Mouse (Mus musculus) heart, postnatal 36 days (tissue): ENCODE results near the gene Yap1. TPM values are rescaled to one million over a fixed set of nuclear protein-coding genes. Genes with fewer than 3 reads are reported as not detected.
A peak's percentile ranks its signal among the peaks of the same experiment; 100 is the strongest.
"Not testable (repeated sequence)": the region's sequence is repeated elsewhere in the genome, so short reads cannot be mapped to it uniquely, and the experiment has no call there.

Source experiments
- DNase-seq, 2 experiments: peaks; one replicate each; pipeline ENCODE4 v3.0.0; 2021 to 2022
- intact Hi-C: fragments of 180-260 bp; cut with DNase I; formaldehyde crosslinking; loops from one replicate; pipeline ENCODE4 v1.15.1; 2025
- total RNA-seq, 2 experiments: library from RNA; stranded (reverse); gene quantifications; 2 replicates each; pipeline ENCODE4 v1.2.3; 2021

Yap1 gene
- total RNA-seq, 2 experiments from 2014 or later = 63.1 to 64.9 TPM

- intact Hi-C loops = no loop called here
- no peak for DNase-seq
These were observed 70.0 kb downstream of the Yap1 start for GRCm38 (mm10) chr9:7934419-7934818.

DNA sequence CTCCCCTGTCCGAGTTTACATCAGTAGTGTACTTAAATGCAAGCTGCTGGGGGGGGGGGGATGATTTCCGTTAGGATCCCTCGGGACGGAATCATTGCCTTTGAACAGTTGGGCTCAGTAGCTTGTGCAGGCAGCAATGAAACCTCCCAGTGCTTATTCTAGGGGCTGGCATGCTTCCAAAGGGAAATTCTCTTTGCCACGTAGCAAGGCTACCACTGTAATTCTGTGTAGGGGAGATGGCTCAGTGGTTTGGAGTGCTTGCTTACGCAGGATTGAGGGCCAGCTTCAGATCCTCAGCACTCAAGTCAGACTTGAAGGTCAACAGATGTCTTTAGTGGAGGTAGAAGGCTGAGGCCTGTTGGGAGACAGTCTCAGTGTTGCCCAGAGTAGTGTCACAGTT lies 74.8 kb downstream of the Yap1 start:
- intact Hi-C loops = no loop called here
- DNase-seq = peak in 1 of 2 experiments; percentile 26

DNA sequence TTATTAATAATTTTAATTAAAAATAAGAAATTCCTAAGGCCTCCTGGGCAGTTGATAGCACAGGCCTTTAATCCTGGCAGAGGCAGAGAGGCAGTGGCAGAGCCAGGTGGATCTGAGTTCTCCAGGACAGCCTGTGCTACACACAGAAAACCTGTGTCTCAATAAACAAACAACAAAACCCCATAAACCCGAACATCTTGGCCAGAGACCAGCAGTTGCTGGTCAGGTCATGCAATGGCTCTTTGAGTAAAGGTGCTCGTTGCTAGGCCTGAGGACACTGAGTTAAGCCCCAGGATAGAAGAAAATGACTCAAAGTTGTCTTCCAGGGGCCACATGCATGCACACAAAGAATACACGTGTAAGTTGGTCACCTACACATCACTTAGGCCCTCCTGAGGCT lies 75.5 kb downstream of the Yap1 start:
- no peak for DNase-seq
- intact Hi-C loops = loop anchor here (1.0 kb wide), 1 partner anchor 14 kb away; no protein-coding TSS in a partner anchor

GRCm38 (mm10) chr9:7928207-7928793 lies 76.1 kb downstream of the Yap1 start:
- intact Hi-C loops = loop anchor here (1.0 kb wide), 1 partner anchor 13 kb away; no protein-coding TSS in a partner anchor
- no peak for DNase-seq

- intact Hi-C loops = loop anchor here (1.0 to 5.0 kb wide), 3 partner anchors 9 to 217 kb away; partner anchors contain the start of gene Cep126
- no peak for DNase-seq
These were observed 89.5 kb downstream of the Yap1 start for GRCm38 (mm10) chr9:7914925-7915324.

DNA sequence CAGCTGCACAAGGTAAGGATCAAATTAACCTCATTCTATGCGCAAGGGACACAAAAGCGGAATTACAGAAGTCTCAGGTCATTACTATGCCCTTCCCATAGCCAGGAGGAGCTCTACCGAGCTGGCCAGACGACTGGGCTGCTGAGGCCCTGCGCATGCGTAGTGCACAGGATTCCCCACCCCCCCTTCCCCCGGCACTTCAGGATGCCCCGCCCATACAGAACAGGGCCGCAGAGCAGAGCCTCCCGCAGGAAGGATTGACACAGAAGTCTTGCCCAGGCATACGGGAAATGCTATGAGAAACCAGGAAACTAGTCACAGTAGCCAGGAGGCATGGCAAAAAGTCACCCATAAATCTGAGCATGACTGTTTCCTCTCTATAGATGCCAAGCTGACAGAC lies 89.9 kb downstream of the Yap1 start:
- DNase-seq = peak; percentile 44 to 54
- intact Hi-C loops = loop anchor here (5.0 kb wide), 1 partner anchor 218 kb away; the partner anchor contains the start of gene Cep126

- DNase-seq = no peak
These were observed 90.4 kb downstream of the Yap1 start for GRCm38 (mm10) chr9:7913953-7914352.

DNA sequence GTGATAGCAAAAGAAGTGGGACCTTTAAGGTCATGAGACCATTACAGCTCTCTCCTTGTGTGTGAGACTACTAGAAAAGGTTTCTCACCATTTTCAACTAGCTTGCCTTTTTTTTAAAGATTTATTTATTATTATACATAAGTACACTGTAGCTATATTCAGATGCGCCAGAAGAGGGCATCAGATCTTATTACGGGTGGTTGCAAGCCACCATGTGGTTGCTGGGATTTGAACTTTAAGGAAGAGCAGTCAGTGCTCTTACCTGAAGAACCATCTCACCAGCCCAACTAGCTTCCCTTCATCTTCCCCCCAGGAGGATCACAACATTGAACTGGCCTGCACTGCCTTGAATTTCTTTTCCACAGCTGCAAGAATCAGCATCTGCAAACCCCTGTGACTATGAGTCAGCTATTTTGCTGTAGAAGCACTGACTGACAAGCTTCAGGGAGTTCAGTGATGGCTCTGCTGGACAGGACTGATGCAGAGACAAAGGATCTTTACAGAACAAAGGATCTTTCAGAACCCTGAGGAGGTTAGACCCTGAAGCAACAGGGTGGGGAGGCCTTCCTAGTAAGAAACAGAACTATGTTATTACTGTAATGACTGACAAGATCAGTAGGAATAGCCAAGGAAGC lies 96.9 kb downstream of the Yap1 start:
- intact Hi-C loops = no loop called here
- DNase-seq = no peak

More at GRCm38 (mm10) chr9:7913953-7914352, 90.4 kb downstream of the Yap1 start:
- intact Hi-C loops = loop anchor here (5.0 kb wide), 1 partner anchor 218 kb away; the partner anchor contains the start of gene Cep126

- no peak for DNase-seq
These were observed 97.8 kb downstream of the Yap1 start for GRCm38 (mm10) chr9:7906564-7906963.

GRCm38 (mm10) chr9:7903825-7904224 lies 100.6 kb downstream of the Yap1 start:
- no peak for DNase-seq
- intact Hi-C loops = loop anchor here (5.0 kb wide), 1 partner anchor 303 kb away; no protein-coding TSS in a partner anchor

More at GRCm38 (mm10) chr9:7906564-7906963, 97.8 kb downstream of the Yap1 start:
- intact Hi-C loops = no loop called here

DNA sequence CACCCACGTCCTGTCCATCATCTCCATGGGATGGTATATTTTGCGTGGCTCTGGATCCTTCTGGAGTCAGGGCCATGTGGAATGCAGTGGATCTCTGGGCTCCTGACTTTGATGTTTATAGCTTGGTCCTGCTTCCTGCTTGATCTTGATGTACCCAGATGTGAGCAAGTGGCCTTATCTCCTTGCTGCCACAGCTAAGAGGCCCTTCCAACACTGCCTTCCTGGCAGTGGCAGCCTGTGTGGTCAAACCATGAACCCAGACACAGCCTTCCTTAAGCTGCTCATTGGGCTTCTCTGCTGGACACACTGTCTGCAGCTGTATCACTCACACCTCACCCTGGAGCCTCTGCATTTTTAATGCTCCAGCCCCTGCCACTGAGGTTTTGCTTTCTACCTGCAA lies 101.1 kb downstream of the Yap1 start:
- no peak for DNase-seq
- intact Hi-C loops = loop anchor here (5.0 kb wide), 1 partner anchor 304 kb away; no protein-coding TSS in a partner anchor

DNA sequence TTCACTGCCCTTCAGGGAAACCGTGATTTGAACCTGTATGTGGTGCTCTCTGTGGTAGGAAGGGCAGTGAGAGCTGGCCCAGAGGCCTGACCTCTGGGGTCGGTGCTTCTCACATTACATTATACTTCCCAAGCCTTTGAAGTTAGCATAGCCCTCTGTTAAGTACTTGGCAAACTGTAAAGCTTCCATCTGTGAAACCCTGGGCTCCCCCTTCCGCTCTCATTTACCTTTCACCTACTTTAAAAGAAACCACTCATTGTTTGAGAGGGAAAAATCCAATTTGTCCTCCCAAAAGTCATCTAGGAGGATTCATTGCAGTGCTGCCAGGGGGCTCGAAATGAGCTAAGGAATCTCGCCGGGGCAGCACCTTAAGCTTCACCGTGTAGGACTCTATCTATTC lies 102.1 kb downstream of the Yap1 start:
- no peak for DNase-seq
- intact Hi-C loops = loop anchor here (5.0 kb wide), 1 partner anchor 305 kb away; no protein-coding TSS in a partner anchor

DNA sequence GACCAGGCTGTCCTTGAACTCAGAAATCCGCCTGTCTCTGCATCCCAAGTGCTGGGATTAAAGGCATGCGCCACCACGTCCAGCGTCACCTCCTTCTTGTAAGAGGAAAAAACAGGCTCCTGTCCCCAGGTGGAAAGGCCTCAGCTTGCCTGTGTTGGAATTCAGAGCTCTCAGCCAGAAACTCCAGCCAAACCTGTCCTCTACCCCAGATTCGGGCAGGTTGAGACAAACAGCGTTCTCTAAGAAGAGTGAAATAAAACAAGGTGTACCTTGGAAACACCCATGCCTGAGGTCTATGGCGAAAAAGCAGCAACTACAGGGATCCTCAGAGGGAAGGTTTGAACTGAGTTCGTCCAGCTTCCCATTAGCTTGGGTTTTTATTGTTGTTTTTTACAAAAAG lies 103.4 kb downstream of the Yap1 start:
- DNase-seq = no peak
- intact Hi-C loops = loop anchor here (1.0 to 5.0 kb wide), 2 partner anchors 171 to 306 kb away; no protein-coding TSS in a partner anchor

- peak; percentile 72 to 74 for DNase-seq
- intact Hi-C loops = loop anchor here (1.0 to 2.0 kb wide), 3 partner anchors 41 to 294 kb away; no protein-coding TSS in a partner anchor
These were observed 106.9 kb downstream of the Yap1 start for GRCm38 (mm10) chr9:7897502-7897901.

DNA sequence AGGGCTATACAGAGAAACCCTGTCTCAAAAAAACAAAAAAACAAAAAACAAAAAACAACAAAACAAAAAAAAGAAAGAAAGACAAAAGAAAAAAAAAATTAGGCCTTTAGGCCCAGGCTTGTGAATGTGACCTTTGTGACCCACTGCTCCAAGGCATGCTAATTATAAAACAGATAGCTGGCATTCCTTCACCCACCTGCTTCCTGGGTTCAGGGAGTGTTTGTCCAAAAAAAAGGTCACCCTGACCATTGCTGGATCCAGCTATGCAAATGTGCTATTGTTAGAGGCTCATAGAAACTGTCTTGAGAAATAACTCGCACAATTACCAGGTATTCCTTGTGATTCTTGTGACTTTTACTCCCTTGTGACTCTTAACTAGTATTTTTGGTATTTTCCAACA lies 112.6 kb downstream of the Yap1 start:
- intact Hi-C loops, DNase-seq: not testable (repeated sequence)

DNA sequence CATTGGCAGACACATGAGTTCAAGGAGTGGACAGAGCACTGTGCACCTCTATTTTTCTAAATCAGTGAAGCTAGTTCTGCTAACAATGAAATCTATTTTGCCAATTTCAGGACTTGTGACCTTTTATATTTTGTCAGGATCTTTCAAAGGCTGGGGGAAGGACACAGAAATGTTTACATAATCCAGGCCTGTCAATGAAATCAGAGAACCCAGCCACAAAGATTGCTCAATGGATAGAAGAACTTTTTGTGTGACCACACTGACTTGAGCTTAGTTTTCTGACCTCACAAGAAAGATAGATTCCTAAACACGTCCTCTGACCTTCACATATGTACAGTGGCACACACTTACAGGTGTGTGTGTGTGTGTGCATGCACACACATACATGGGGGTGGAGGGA lies 113.2 kb downstream of the Yap1 start:
- intact Hi-C loops = no loop called here
- DNase-seq = no peak

GRCm38 (mm10) chr9:7884346-7884745 lies 120.0 kb downstream of the Yap1 start:
- DNase-seq = no peak
- intact Hi-C loops = no loop called here

GRCm38 (mm10) chr9:7882304-7882865 lies 122.0 kb downstream of the Yap1 start:
- DNase-seq = no peak
- intact Hi-C loops = no loop called here
